Mouse (Mus musculus): ENCODE measurements around the gene Olfr266. TPM values are rescaled to one million over a fixed set of nuclear protein-coding genes. Genes with fewer than 3 reads are reported as not detected.

Gene Olfr266
- not detected in 2 replicates for polyA plus RNA-seq (2016; fragmentation: Nextera tagmentation; extraction: Ambion mirVana)

DNA sequence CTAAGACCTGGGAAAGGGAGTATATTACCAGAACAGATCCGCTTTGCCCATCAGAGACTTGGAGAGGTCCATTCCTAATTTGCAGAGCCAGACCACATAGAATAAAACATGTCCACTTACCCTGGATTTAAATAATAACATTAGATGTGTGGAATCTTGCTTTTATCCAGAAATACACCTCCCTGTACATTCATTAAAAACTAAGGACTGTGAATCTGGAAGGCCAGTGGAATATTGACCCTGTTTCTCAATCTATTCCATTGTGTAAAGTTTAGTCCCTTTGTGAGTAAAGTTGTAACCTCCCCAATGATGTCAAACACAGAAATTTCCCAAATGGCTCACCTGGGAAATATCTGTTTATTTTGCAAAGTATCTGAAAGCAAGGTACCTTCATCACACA is at the start of gene Olfr266:
TSS of gene Olfr266 (minus strand) at position 101 of the 400 bp plus-strand sequence.
- no peaks in the 10 kb centered on the region for H3K4me1 ChIP-seq
- WGBS = 81% methylated on average over 1 of the region's 1 CpGs
- no peak within 1 kb of the TSS for H3K4me3 ChIP-seq
- no peaks in the 10 kb centered on the region for H3K36me3 ChIP-seq
- no peak within 1 kb of the TSS for H3K27ac ChIP-seq
- H3K9me3 ChIP-seq (replicated peaks) = no peaks in the 10 kb centered on the region
- no peak for DNase-seq (ENCODE audit: low spot score)
- H3K27me3 ChIP-seq (ENCODE audit: low read depth, poor library complexity, severe bottlenecking) = no peaks in the 10 kb centered on the region

- H3K36me3 ChIP-seq = no peaks in the 10 kb centered on the region
- H3K27me3 ChIP-seq (ENCODE audit: low read depth, poor library complexity, severe bottlenecking) = no peaks in the 10 kb centered on the region
- H3K4me3 ChIP-seq = no peak overlapping the region
- no peak for DNase-seq (ENCODE audit: low spot score)
- no peaks in the 10 kb centered on the region for H3K4me1 ChIP-seq
- H3K27ac ChIP-seq = no peak overlapping the region
- 95% methylated on average over 1 of the region's 1 CpGs for WGBS
- no peaks in the 10 kb centered on the region for H3K9me3 ChIP-seq (replicated peaks)
Measured at GRCm38 (mm10) chr3:106875626-106876025, 49.5 kb upstream of the Olfr266 start.

DNA sequence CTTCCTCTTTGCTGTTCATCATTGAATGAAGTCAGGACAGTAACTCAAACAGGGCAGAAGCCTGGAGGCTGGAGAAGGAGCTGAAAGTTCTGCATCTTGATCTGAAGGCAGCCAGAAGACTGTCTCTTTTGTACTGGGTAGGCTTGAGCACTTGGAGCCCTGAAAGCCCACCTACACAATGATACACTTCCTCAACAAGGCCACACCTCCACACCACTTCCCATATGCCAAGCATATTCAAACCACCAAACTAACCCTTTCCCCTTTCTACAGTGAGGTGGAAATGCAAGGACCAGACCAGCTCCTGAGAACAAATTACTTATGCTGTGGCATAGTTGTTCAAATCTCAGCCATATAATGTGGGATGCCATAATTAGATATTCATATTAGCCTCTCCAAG is 46.8 kb upstream of the Olfr266 start:
- Histone ChIP-seq H3K9me3 (replicated peaks) (no peaks in the 10 kb centered on the region), H3K27me3 (ENCODE audit: low read depth, poor library complexity, severe bottlenecking) (no peaks in the 10 kb centered on the region), H3K36me3 (no peaks in the 10 kb centered on the region), H3K4me1 (no peaks in the 10 kb centered on the region), H3K4me3 (no peak overlapping the region), H3K27ac (no peak overlapping the region)
- no peak for DNase-seq (ENCODE audit: low spot score)

DNA sequence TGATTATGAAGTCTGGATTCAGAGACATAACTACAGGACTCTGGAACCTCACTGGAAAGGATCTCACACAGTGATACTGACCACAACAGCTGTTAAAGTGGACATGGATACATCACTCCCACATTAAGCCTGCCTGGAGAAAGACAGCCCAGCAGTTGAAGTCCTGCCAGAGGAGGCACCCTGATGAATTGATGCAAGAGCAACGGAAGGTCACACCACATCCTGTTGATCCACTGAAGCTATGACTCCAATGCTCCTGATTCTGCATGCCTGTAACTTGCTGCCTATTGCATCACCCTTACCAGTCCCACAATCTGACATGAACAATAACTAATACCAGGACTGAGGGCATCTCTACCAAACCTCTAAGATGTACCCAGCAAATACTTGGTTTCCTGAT is 6.0 kb upstream of the Olfr266 start:
- Histone ChIP-seq H3K9me3 (replicated peaks) (peaks cover 3% of the 10 kb centered on the region; the same call in 1 of the 2 replicates), H3K27me3 (ENCODE audit: low read depth, poor library complexity, severe bottlenecking) (no peaks in the 10 kb centered on the region), H3K4me1 (no peaks in the 10 kb centered on the region), H3K27ac (no peak overlapping the region), H3K4me3 (no peak overlapping the region), H3K36me3 (no peaks in the 10 kb centered on the region)
- DNase-seq (ENCODE audit: low spot score) = no peak
- WGBS = 84% methylated on average over 1 of the region's 1 CpGs

- no peak overlapping the region for H3K27ac ChIP-seq
- 80% methylated on average over 2 of the region's 2 CpGs for WGBS
- H3K27me3 ChIP-seq (ENCODE audit: low read depth, poor library complexity, severe bottlenecking) = no peaks in the 10 kb centered on the region
- H3K36me3 ChIP-seq = no peaks in the 10 kb centered on the region
- no peak for DNase-seq (ENCODE audit: low spot score)
- no peak overlapping the region for H3K4me3 ChIP-seq
- H3K4me1 ChIP-seq = no peaks in the 10 kb centered on the region
- H3K9me3 ChIP-seq (replicated peaks) = no peaks in the 10 kb centered on the region
Measured at GRCm38 (mm10) chr3:106817676-106818075, 8.4 kb downstream of the Olfr266 start.

GRCm38 (mm10) chr3:106808972-106809695 is 17.0 kb downstream of the Olfr266 start:
- no peaks in the 10 kb centered on the region for H3K27me3 ChIP-seq (ENCODE audit: low read depth, poor library complexity, severe bottlenecking)
- no peak overlapping the region for H3K27ac ChIP-seq
- no peaks in the 10 kb centered on the region for H3K36me3 ChIP-seq
- DNase-seq (ENCODE audit: low spot score) = no peak
- 77% methylated on average over 2 of the region's 2 CpGs for WGBS
- no peaks in the 10 kb centered on the region for H3K4me1 ChIP-seq
- no peak overlapping the region for H3K4me3 ChIP-seq
- H3K9me3 ChIP-seq (replicated peaks) = no peaks in the 10 kb centered on the region

GRCm38 (mm10) chr3:106798079-106798478 is 28.0 kb downstream of the Olfr266 start:
- Histone ChIP-seq H3K36me3 (no peaks in the 10 kb centered on the region), H3K27ac (no peak overlapping the region), H3K4me3 (no peak overlapping the region), H3K27me3 (ENCODE audit: low read depth, poor library complexity, severe bottlenecking) (no peaks in the 10 kb centered on the region), H3K9me3 (replicated peaks) (no peaks in the 10 kb centered on the region), H3K4me1 (no peaks in the 10 kb centered on the region)
- DNase-seq (ENCODE audit: low spot score) = no peak

GRCm38 (mm10) chr3:106789930-106790329 is 36.2 kb downstream of the Olfr266 start, which contains the start of gene Cd53:
Cd53 (minus strand) TSS chr3:106790149.
- WGBS = 74% methylated on average over 2 of the region's 2 CpGs
- Histone ChIP-seq H3K36me3 (no peaks in the 10 kb centered on the region), H3K27ac (no peak within 1 kb of the TSS), H3K27me3 (ENCODE audit: low read depth, poor library complexity, severe bottlenecking) (no peaks in the 10 kb centered on the region), H3K4me3 (no peak within 1 kb of the TSS), H3K4me1 (no peaks in the 10 kb centered on the region), H3K9me3 (replicated peaks) (no peaks in the 10 kb centered on the region)
- no peak for DNase-seq (ENCODE audit: low spot score)

- WGBS = 60% methylated on average over 2 of the region's 2 CpGs
Measured at GRCm38 (mm10) chr3:106788440-106788887, 37.6 kb downstream of the Olfr266 start.

DNA sequence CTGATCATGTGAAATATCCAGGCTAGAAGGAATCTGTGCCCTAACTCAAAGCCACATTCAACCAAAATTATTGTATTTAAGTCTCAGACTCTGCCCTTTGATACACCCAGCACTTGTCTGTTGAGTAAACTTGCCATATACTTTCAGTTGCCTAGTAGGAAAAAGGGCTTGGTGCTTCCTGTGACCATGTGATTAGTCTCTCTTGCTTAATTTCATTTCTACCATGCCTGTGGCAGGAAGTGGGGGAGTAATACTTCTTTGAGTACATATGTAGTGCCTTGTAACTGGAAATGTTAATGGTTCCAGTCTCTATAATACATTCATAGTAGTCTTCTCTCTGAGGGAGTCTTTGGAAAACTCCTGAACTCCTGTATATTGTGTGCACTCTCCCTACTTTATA is 38.1 kb downstream of the Olfr266 start:
- no peak for DNase-seq (ENCODE audit: low spot score)
- Histone ChIP-seq H3K36me3 (no peaks in the 10 kb centered on the region), H3K27me3 (ENCODE audit: low read depth, poor library complexity, severe bottlenecking) (no peaks in the 10 kb centered on the region), H3K9me3 (replicated peaks) (no peaks in the 10 kb centered on the region), H3K4me3 (no peak overlapping the region), H3K4me1 (no peaks in the 10 kb centered on the region), H3K27ac (no peak overlapping the region)

More at GRCm38 (mm10) chr3:106788440-106788887, 37.6 kb downstream of the Olfr266 start:
- no peaks in the 10 kb centered on the region for H3K36me3 ChIP-seq
- no peak overlapping the region for H3K27ac ChIP-seq
- no peaks in the 10 kb centered on the region for H3K4me1 ChIP-seq
- no peaks in the 10 kb centered on the region for H3K27me3 ChIP-seq (ENCODE audit: low read depth, poor library complexity, severe bottlenecking)
- no peak for DNase-seq (ENCODE audit: low spot score)
- no peak overlapping the region for H3K4me3 ChIP-seq
- H3K9me3 ChIP-seq (replicated peaks) = no peaks in the 10 kb centered on the region

DNA sequence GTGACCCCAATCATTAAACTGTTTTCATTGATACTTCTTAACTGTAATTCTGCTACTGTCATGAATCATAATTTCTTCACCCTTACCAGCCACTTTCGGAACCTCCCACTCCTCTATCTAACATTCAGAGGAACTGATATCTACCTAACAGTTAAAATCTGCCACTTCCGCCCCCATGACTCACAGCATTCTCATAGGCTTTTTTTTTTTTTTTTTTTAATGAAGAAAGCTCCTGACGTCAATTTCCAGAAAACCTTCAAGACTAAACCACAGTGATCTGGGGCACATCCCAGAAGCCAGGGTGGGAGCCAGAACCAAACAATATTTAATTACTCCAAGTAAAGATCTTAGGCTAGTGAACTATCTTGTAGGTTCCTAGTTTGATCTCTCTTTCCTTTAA is 41.0 kb downstream of the Olfr266 start:
- no peaks in the 10 kb centered on the region for H3K9me3 ChIP-seq (replicated peaks)
- no peak overlapping the region for H3K4me3 ChIP-seq
- 82% methylated on average over 3 of the region's 3 CpGs for WGBS
- H3K27me3 ChIP-seq (ENCODE audit: low read depth, poor library complexity, severe bottlenecking) = no peaks in the 10 kb centered on the region
- H3K4me1 ChIP-seq = no peaks in the 10 kb centered on the region
- H3K36me3 ChIP-seq = no peaks in the 10 kb centered on the region
- H3K27ac ChIP-seq = no peak overlapping the region
- DNase-seq (ENCODE audit: low spot score) = no peak

GRCm38 (mm10) chr3:106771834-106772233 is 54.3 kb downstream of the Olfr266 start:
- Histone ChIP-seq H3K36me3 (no peaks in the 10 kb centered on the region), H3K4me1 (no peaks in the 10 kb centered on the region), H3K27ac (no peak overlapping the region), H3K4me3 (no peak overlapping the region), H3K27me3 (ENCODE audit: low read depth, poor library complexity, severe bottlenecking) (no peaks in the 10 kb centered on the region), H3K9me3 (replicated peaks) (no peaks in the 10 kb centered on the region)
- 88% methylated on average over 1 of the region's 1 CpGs for WGBS
- no peak for DNase-seq (ENCODE audit: low spot score)

Measured in limb, embryonic 10.5 days (tissue).